Mouse (Mus musculus) midbrain, embryonic 15.5 days (tissue): ENCODE data around the gene Prss22. TPM values are rescaled to one million over a fixed set of nuclear protein-coding genes. Genes with fewer than 3 reads are reported as not detected.
A peak's percentile ranks its signal among the peaks of the same experiment; 100 is the strongest.
"Not testable (repeated sequence)": the region's sequence is repeated elsewhere in the genome, so short reads cannot be mapped to it uniquely, and the experiment has no call there.

Experiments
- ATAC-seq: fragments of 200-750 bp; cut with Nextera tagmentation; replicated peaks from 2 replicates; pipeline ENCODE4 v1.8.0; 2017; ENCODE audit warnings: moderate TSS enrichment
- H3K27ac ChIP-seq: fragments of 300-500 bp; sonication (generic); 2 replicates; pipeline ENCODE4 v1.5.1; 2015; ENCODE audit warnings: mild to moderate bottlenecking, inconsistent platforms
- H3K27me3 ChIP-seq: fragments of 300-500 bp; sonication (generic); replicated peaks from 2 replicates; pipeline ENCODE4 v1.6.1; 2015; ENCODE audit warnings: inconsistent platforms
- H3K36me3 ChIP-seq: fragments of 300-500 bp; sonication (generic); replicated peaks from 2 replicates; pipeline ENCODE4 v1.6.1; 2015; ENCODE audit warnings: inconsistent platforms
- H3K4me1 ChIP-seq: fragments of 300-500 bp; sonication (generic); 2 replicates; pipeline ENCODE4 v1.6.1; 2015; ENCODE audit warnings: inconsistent platforms
- H3K4me2 ChIP-seq: fragments of 300-500 bp; sonication (generic); 2 replicates; pipeline ENCODE4 v1.6.1; 2015; ENCODE audit warnings: inconsistent platforms, mild to moderate bottlenecking, moderate library complexity
- H3K4me3 ChIP-seq: fragments of 300-500 bp; sonication (generic); 2 replicates; pipeline ENCODE4 v1.5.1; 2015; ENCODE audit warnings: mild to moderate bottlenecking, inconsistent platforms
- H3K9ac ChIP-seq: fragments of 300-500 bp; sonication (generic); 2 replicates; pipeline ENCODE4 v1.6.1; 2015; ENCODE audit warnings: mild to moderate bottlenecking, inconsistent platforms
- H3K9me3 ChIP-seq: fragments of 300-500 bp; sonication (generic); 2 replicates; pipeline ENCODE4 v1.6.1; 2016; ENCODE audit warnings: inconsistent platforms
- WGBS: fragments of 180-500 bp; shearing (Covaris S2); methylation state at CpG from one replicate; pipeline ENCODE4 v1.1.7; 2015; ENCODE audit warnings: mixed read lengths; 5-methylcytosine and 5-hydroxymethylcytosine counted together
- microRNA-seq: library from miRNA; unstranded; fragments of <30 nt; microRNA quantifications from one replicate; pipeline ENCODE4, GENCODE M21; 2016
- polyA plus RNA-seq: library from polyadenylated mRNA; unstranded; fragments of >200 nt; fragmentation: Nextera tagmentation; extraction: Ambion mirVana; gene quantifications from 2 replicates; pipeline ENCODE4 v1.2.1, GENCODE M21; 2015

The Prss22 gene
- polyA plus RNA-seq, 1 experiment from 2014 or later, result not detected

- no peak overlapping the region for H3K4me2 ChIP-seq
- no peak overlapping the region for H3K4me3 ChIP-seq
- ATAC-seq, result no peak
- no peaks in the 10 kb centered on the region for H3K9me3 ChIP-seq
- H3K36me3 ChIP-seq, result no peaks in the 10 kb centered on the region
- H3K27ac ChIP-seq, result no peak overlapping the region
- H3K27me3 ChIP-seq, result no peaks in the 10 kb centered on the region
- no peaks in the 10 kb centered on the region for H3K4me1 ChIP-seq
- no peak overlapping the region for H3K9ac ChIP-seq
- WGBS, result 89% methylated on average over 10 of the region's 10 CpGs
Measured at GRCm38 (mm10) chr17:23966658-23967401, 31.1 kb downstream of the Prss22 start.

GRCm38 (mm10) chr17:23965805-23966425 lies 32.0 kb downstream of the Prss22 start:
- H3K27me3 ChIP-seq, result no peaks in the 10 kb centered on the region
- H3K9me3 ChIP-seq, result no peaks in the 10 kb centered on the region
- 24% methylated on average over 6 of the region's 6 CpGs for WGBS

GRCm38 (mm10) chr17:23961573-23962122 lies 36.3 kb downstream of the Prss22 start:
- no peak for ATAC-seq
- no peak overlapping the region for H3K27ac ChIP-seq
- H3K4me1 ChIP-seq, result no peaks in the 10 kb centered on the region
- no peaks in the 10 kb centered on the region for H3K9me3 ChIP-seq
- no peak overlapping the region for H3K4me3 ChIP-seq
- H3K4me2 ChIP-seq, result no peak overlapping the region
- 60% methylated on average over 4 of the region's 4 CpGs for WGBS
- H3K36me3 ChIP-seq, result no peaks in the 10 kb centered on the region
- H3K27me3 ChIP-seq, result no peaks in the 10 kb centered on the region
- no peak overlapping the region for H3K9ac ChIP-seq

More at GRCm38 (mm10) chr17:23965805-23966425, 32.0 kb downstream of the Prss22 start:
- no peak for ATAC-seq
- Histone ChIP-seq H3K36me3 (no peaks in the 10 kb centered on the region), H3K4me2 (no peak overlapping the region), H3K27ac (no peak overlapping the region), H3K4me3 (no peak overlapping the region), H3K4me1 (no peaks in the 10 kb centered on the region), H3K9ac (no peak overlapping the region)

GRCm38 (mm10) chr17:23960084-23960738 lies 37.7 kb downstream of the Prss22 start:
- Histone ChIP-seq H3K36me3 (no peaks in the 10 kb centered on the region), H3K4me2 (no peak overlapping the region), H3K4me3 (no peak overlapping the region), H3K9me3 (no peaks in the 10 kb centered on the region), H3K4me1 (no peaks in the 10 kb centered on the region), H3K9ac (no peak overlapping the region), H3K27ac (no peak overlapping the region), H3K27me3 (no peaks in the 10 kb centered on the region)
- WGBS, result 42% methylated on average over 3 of the region's 3 CpGs
- peak; percentile 94 for ATAC-seq

- 67% methylated on average over 5 of the region's 5 CpGs for WGBS
- Histone ChIP-seq H3K4me3 (no peak within 1 kb of the TSS), H3K9ac (no peak within 1 kb of the TSS), H3K4me2 (no peak within 1 kb of the TSS), H3K27me3 (no peaks in the 10 kb centered on the region), H3K4me1 (no peaks in the 10 kb centered on the region), H3K27ac (no peak within 1 kb of the TSS), H3K36me3 (no peaks in the 10 kb centered on the region), H3K9me3 (no peaks in the 10 kb centered on the region)
- no peak for ATAC-seq
Measured at GRCm38 (mm10) chr17:23955174-23955573, 42.7 kb downstream of the Prss22 start, which contains the start of gene Sbpl. Gene Sbpl (minus strand): TSS chr17:23955274.

- H3K4me3 ChIP-seq, H3K4me1 ChIP-seq, H3K9me3 ChIP-seq, H3K9ac ChIP-seq, H3K36me3 ChIP-seq, H3K4me2 ChIP-seq, ATAC-seq, H3K27me3 ChIP-seq, H3K27ac ChIP-seq: not testable (repeated sequence)
- 76% methylated on average over 4 of the region's 4 CpGs for whole genome bisulfite sequencing
Measured at GRCm38 (mm10) chr17:23950828-23951227, 47.1 kb downstream of the Prss22 start.

GRCm38 (mm10) chr17:23949068-23949467 lies 48.8 kb downstream of the Prss22 start:
- Histone ChIP-seq H3K4me1 (no peaks in the 10 kb centered on the region), H3K4me3 (no peak overlapping the region), H3K27ac (no peak overlapping the region), H3K4me2 (no peak overlapping the region), H3K36me3 (no peaks in the 10 kb centered on the region), H3K9me3 (no peaks in the 10 kb centered on the region), H3K27me3 (no peaks in the 10 kb centered on the region), H3K9ac (no peak overlapping the region)
- no peak for ATAC-seq
- 81% methylated on average over 2 of the region's 2 CpGs for WGBS

- H3K27ac ChIP-seq, H3K36me3 ChIP-seq, ATAC-seq, H3K4me2 ChIP-seq, H3K9ac ChIP-seq, H3K4me1 ChIP-seq, H3K27me3 ChIP-seq, H3K9me3 ChIP-seq, H3K4me3 ChIP-seq: not testable (repeated sequence)
- WGBS, result 86% methylated on average over 4 of the region's 4 CpGs
Measured at GRCm38 (mm10) chr17:23947486-23947885, 50.4 kb downstream of the Prss22 start.

Small RNAs within 50 kb of the gene (microRNA-seq; reads per million reads assigned to microRNA genes)
- gene Gm27700, result not detected

Other genes with a start within 250 kb of the Prss22 start
- gene Flywch1, start 226.5 kb downstream of the Prss22 start, polyA plus RNA-seq, result 242 and 257 TPM in 2 replicates
- gene Flywch2, start 212.0 kb downstream of the Prss22 start, polyA plus RNA-seq, result 90.1 and 90.2 TPM in 2 replicates
- gene Srrm2, start 207.6 kb downstream of the Prss22 start, polyA plus RNA-seq, result 552 and 579 TPM in 2 replicates
- 1,171 and 1,223 TPM in 2 replicates for gene Elob, start 169.0 kb downstream of the Prss22 start, polyA plus RNA-seq
- 0.15 and 0.22 TPM in 2 replicates for gene Prss33, start 162.0 kb downstream of the Prss22 start, polyA plus RNA-seq
- gene Prss32, start 154.2 kb downstream of the Prss22 start, polyA plus RNA-seq, result not detected in 2 replicates
- gene Prss41, start 153.9 kb downstream of the Prss22 start, polyA plus RNA-seq, result 1.4 and 1.6 TPM in 2 replicates
- not detected in 2 replicates for gene Prss21, start 130.0 kb downstream of the Prss22 start, polyA plus RNA-seq
- gene Dcpp1, start 117.2 kb downstream of the Prss22 start, polyA plus RNA-seq, result not detected in 2 replicates
- not detected in 2 replicates for gene Dcpp2, start 117.2 kb downstream of the Prss22 start, polyA plus RNA-seq
- not detected in 2 replicates for gene Dcpp3, start 80.6 kb downstream of the Prss22 start, polyA plus RNA-seq
- not detected in 2 replicates for gene Sbp, start 56.4 kb downstream of the Prss22 start, polyA plus RNA-seq
- not detected in 2 replicates for gene Sbpl, start 42.8 kb downstream of the Prss22 start, polyA plus RNA-seq
- gene Prss30, start 17.5 kb downstream of the Prss22 start, polyA plus RNA-seq, result not detected in 2 replicates
- gene Prss27, start 40.0 kb upstream of the Prss22 start, polyA plus RNA-seq, result 0.36 and 0.44 TPM in 2 replicates
- gene Kctd5, start 75.4 kb upstream of the Prss22 start, polyA plus RNA-seq, result 73.4 and 77.9 TPM in 2 replicates
- 69.8 and 75.5 TPM in 2 replicates for gene Pdpk1, start 152.8 kb upstream of the Prss22 start, polyA plus RNA-seq
- 32.1 and 39.6 TPM in 2 replicates for gene Amdhd2, start 165.7 kb upstream of the Prss22 start, polyA plus RNA-seq
- gene Atp6v0c, start 171.6 kb upstream of the Prss22 start, polyA plus RNA-seq, result 1,357 and 1,392 TPM in 2 replicates
- gene Tbc1d24, start 207.5 kb upstream of the Prss22 start, polyA plus RNA-seq, result 28.7 and 30.7 TPM in 2 replicates
- 5.1 and 5.4 TPM in 2 replicates for gene Ntn3, start 211.4 kb upstream of the Prss22 start, polyA plus RNA-seq
- gene Tedc2, start 222.8 kb upstream of the Prss22 start, polyA plus RNA-seq, result 12.1 and 12.5 TPM in 2 replicates